Mouse (Mus musculus) limb, embryonic 12.5 days (tissue): ENCODE data around the gene Pgap1. TPM values are rescaled to one million over a fixed set of nuclear protein-coding genes. Genes with fewer than 3 reads are reported as not detected.

Experiments
- ATAC-seq: fragments of 200-750 bp; cut with Nextera tagmentation; 2 replicates; pipeline ENCODE4 v1.8.0; 2017; ENCODE audit warnings: low read depth, moderate TSS enrichment; ENCODE audit not compliant: insufficient number of reproducible peaks, insufficient read depth, low FRiP score, low TSS enrichment
- H3K27ac ChIP-seq: fragments of 300-500 bp; sonication (generic); 2 replicates; pipeline ENCODE4 v1.5.1; 2016; ENCODE audit warnings: mild to moderate bottlenecking, moderate library complexity
- H3K27me3 ChIP-seq: fragments of 300-500 bp; sonication (generic); 2 replicates; pipeline ENCODE4 v1.6.1; 2016; ENCODE audit warnings: mild to moderate bottlenecking, moderate library complexity
- H3K36me3 ChIP-seq: fragments of 300-500 bp; sonication (generic); 2 replicates; pipeline ENCODE4 v1.6.1; 2016; ENCODE audit warnings: mild to moderate bottlenecking, moderate library complexity
- H3K4me1 ChIP-seq: fragments of 300-500 bp; sonication (generic); replicated peaks from 2 replicates; pipeline ENCODE4 v1.6.1; 2016
- H3K4me2 ChIP-seq: fragments of 300-500 bp; sonication (generic); 2 replicates; pipeline ENCODE4 v1.6.1; 2016; ENCODE audit warnings: mild to moderate bottlenecking, moderate library complexity
- H3K4me3 ChIP-seq: fragments of 300-500 bp; sonication (generic); replicated peaks from 2 replicates; pipeline ENCODE4 v1.5.1; 2016; ENCODE audit warnings: mild to moderate bottlenecking
- H3K9ac ChIP-seq: fragments of 300-500 bp; sonication (generic); replicated peaks from 2 replicates; pipeline ENCODE4 v1.6.1; 2016; ENCODE audit warnings: mild to moderate bottlenecking, moderate library complexity
- H3K9me3 ChIP-seq: fragments of 300-500 bp; sonication (generic); 2 replicates; pipeline ENCODE4 v1.6.1; 2016; ENCODE audit warnings: mild to moderate bottlenecking, moderate library complexity
- WGBS: fragments of 180-500 bp; shearing (Covaris S2); methylation state at CpG from one replicate; pipeline ENCODE4 v1.1.7; 2016; 5-methylcytosine and 5-hydroxymethylcytosine counted together
- polyA plus RNA-seq: library from polyadenylated mRNA; unstranded; fragments of >200 nt; fragmentation: Nextera tagmentation; extraction: Ambion mirVana; gene quantifications from 2 replicates; pipeline ENCODE4 v1.2.1, GENCODE M21; 2016

Pgap1 gene
- polyA plus RNA-seq, 1 experiment from 2014 or later = 6.9 TPM

DNA sequence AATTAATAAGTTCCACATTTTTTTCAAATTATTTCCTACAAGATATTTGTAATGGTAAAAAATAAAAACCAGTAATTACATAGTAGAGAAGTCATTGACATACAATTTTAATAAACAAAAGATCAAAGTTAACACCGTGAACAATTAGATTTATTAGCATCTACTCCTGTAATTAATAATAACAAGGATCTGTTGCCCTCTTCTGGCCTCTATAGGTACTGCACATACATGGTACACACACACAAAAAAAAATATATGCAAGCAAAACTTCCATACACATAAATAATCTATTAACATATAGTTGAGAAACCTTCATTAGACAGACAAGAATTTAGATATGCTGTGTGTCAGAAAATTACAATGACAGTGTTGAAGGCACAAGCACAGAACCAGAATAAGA, 43.6 kb downstream of the Pgap1 start:
- no peaks in the 10 kb centered on the region for H3K27me3 ChIP-seq
- H3K4me3 ChIP-seq = no peak overlapping the region
- no peak overlapping the region for H3K9ac ChIP-seq
- WGBS = 77% methylated on average over 1 of the region's 1 CpGs
- no peak overlapping the region for H3K4me2 ChIP-seq
- no peaks in the 10 kb centered on the region; the same call in 1 of the 2 replicates for H3K36me3 ChIP-seq
- peaks cover 4% of the 10 kb centered on the region; the same call in 1 of the 2 replicates for H3K9me3 ChIP-seq
- H3K4me1 ChIP-seq = no peaks in the 10 kb centered on the region
- no peak overlapping the region for H3K27ac ChIP-seq
- no peak for ATAC-seq

DNA sequence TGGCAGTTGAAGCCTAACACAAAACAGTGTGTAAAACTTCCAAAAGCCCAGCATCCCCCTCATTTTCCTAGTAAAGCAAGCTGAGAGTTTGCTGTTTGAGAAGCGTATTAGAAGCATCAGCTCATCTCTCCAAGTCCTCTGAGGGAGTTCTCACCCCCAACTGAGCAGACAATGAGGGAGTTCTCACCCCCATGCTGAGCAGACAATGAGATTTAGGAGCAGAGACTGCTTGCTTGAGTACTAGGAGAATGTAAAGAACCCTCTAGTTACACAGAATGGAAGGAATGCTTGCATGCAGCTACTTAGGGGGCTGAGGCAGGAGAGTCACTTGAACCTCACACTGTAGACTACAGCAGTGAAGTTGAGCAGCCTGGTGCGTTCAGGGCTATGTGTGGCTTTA, 59.0 kb downstream of the Pgap1 start:
- Histone ChIP-seq H3K4me3 (no peak overlapping the region), H3K36me3 (no peaks in the 10 kb centered on the region), H3K9ac (no peak overlapping the region), H3K4me2 (no peak overlapping the region), H3K4me1 (no peaks in the 10 kb centered on the region), H3K27ac (no peak overlapping the region), H3K9me3 (no peaks in the 10 kb centered on the region), H3K27me3 (no peaks in the 10 kb centered on the region)
- WGBS = 93% methylated on average over 2 of the region's 2 CpGs
- no peak for ATAC-seq

DNA sequence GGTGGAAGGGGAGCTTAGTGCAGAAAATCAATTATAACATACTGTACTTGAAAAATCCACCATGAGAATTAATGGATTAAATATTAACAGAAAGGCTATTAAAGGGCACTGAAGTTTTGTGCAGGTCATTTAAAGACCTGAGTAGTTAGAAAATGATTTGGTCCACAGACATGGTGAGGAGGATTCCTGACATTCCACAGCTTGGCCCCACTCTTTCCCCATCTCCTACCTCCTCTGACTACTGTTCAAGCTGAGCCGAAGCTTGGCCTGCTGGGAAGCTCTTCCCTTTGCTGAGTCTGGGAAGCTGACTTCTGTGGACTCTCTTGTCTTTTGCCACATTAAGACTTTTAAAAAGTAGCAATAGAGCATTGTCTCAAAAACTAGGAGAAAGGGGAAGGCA, 61.2 kb downstream of the Pgap1 start:
- no peaks in the 10 kb centered on the region for H3K36me3 ChIP-seq
- no peak for ATAC-seq
- H3K9me3 ChIP-seq = no peaks in the 10 kb centered on the region
- H3K9ac ChIP-seq = no peak overlapping the region
- no peak overlapping the region for H3K27ac ChIP-seq
- H3K4me2 ChIP-seq = no peak overlapping the region
- no peaks in the 10 kb centered on the region for H3K4me1 ChIP-seq
- H3K27me3 ChIP-seq = no peaks in the 10 kb centered on the region
- WGBS = 80% methylated on average over 1 of the region's 1 CpGs
- no peak overlapping the region for H3K4me3 ChIP-seq

DNA sequence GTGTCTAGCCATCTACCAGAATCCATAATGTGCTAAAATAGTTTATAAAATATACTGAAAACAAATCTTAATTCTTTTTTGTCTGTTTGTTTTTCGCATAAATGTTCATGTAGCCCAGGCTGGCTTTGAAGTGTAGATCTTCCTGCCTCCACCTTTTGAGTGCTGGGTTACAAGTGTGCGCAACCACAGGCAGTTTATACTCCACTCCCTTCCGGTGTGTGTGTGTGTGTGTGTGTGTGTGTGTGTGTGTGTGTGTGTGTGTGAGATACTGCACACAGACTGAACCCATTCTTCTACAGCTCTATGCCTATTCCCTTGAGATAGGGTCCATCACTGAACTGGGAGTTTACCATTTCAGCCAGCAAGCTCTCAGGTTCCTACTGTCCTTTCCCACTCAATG, 64.0 kb downstream of the Pgap1 start:
- ATAC-seq = no peak
- H3K27ac ChIP-seq = no peak overlapping the region
- H3K4me1 ChIP-seq = no peaks in the 10 kb centered on the region
- H3K36me3 ChIP-seq = no peaks in the 10 kb centered on the region; the same call in 1 of the 2 replicates
- H3K9ac ChIP-seq = no peak overlapping the region
- whole genome bisulfite sequencing = 92% methylated on average over 3 of the region's 3 CpGs
- no peaks in the 10 kb centered on the region for H3K9me3 ChIP-seq
- no peak overlapping the region for H3K4me2 ChIP-seq
- no peak overlapping the region for H3K4me3 ChIP-seq
- H3K27me3 ChIP-seq = no peaks in the 10 kb centered on the region

DNA sequence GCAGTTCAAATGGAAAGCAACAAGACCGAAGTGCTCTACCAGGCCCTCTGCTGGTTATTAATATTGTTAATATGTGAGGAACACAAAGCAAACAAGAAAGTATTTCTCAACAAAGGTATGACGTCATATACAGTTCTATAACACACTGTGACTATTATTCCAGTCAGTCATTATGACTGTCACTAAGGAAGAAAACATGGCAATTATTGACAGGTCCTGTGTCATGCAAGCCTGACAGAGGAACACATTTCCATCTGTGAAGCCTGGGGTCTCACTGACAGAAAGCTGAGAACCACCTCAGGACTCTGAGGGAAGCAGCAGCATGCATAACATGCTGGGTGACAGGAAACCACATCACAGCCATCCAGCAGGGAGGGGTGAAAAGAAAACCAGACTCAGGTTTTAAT, 65.0 kb downstream of the Pgap1 start:
- H3K4me3 ChIP-seq = no peak overlapping the region
- H3K36me3 ChIP-seq = peaks cover 5% of the 10 kb centered on the region; the same call in 1 of the 2 replicates
- no peak overlapping the region for H3K9ac ChIP-seq
- no peak overlapping the region for H3K27ac ChIP-seq
- no peaks in the 10 kb centered on the region for H3K27me3 ChIP-seq
- no peaks in the 10 kb centered on the region for H3K4me1 ChIP-seq
- no peak overlapping the region for H3K4me2 ChIP-seq
- WGBS = 81% methylated on average over 2 of the region's 2 CpGs
- no peak for ATAC-seq
- no peaks in the 10 kb centered on the region for H3K9me3 ChIP-seq

DNA sequence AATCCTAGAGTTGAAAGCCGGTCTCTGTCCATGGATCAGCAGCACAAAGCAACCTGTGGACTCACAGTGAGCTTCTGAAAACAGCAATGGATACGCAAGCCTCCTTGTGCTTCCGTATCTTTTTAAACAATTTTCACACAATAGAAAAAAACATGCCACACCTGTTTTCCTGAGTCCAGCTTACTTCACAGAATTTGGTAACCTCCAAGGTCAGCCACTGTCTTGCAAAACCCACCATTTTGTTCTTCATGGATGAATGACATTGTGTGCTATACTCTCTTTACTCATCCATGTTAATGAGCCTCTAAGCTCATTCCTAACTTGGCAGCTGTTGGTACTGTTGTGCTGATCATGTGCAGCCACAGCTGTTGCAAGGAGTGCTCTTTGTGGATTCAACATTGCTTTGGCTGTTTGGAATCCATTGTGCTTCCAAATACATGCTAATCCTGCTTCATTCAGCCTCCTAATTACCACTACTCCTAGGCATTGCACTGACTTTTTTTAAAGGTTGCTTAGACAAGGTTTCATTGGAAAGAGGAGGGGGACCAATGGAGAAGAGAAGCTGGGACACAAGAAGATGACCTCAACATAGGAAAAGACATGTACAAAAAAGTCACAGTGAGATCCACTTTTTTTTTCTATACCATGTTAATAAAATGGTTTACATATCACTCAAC, 72.6 kb downstream of the Pgap1 start:
- WGBS = 86% methylated on average over 3 of the region's 3 CpGs
- ATAC-seq = no peak

DNA sequence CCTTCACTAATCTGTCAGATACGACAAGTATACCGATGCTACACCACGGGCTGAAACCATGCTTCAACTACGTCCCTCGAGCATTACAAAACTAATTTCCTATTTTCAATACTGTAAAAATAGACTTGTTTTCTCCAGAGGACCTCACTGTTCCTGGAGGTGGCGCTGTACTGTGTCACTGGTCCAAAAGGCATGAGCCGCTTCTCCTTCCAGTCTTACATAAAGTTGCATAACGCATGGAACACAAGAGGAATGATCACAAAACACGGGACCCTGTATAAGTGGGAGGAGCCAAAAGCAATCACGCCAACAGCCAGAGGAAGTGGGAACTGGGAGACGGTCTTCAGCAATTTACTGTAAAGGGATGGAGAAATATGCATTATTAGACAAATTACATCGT, 77.0 kb downstream of the Pgap1 start:
- H3K9me3 ChIP-seq = no peaks in the 10 kb centered on the region
- no peak overlapping the region for H3K9ac ChIP-seq
- no peak for ATAC-seq
- H3K4me2 ChIP-seq = no peak overlapping the region
- H3K27me3 ChIP-seq = no peaks in the 10 kb centered on the region
- 94% methylated on average over 12 of the region's 12 CpGs for WGBS
- no peak overlapping the region for H3K4me3 ChIP-seq
- no peak overlapping the region for H3K27ac ChIP-seq
- H3K4me1 ChIP-seq = no peaks in the 10 kb centered on the region
- H3K36me3 ChIP-seq = peaks cover 9% of the 10 kb centered on the region; the same call in 1 of the 2 replicates

More for the DNA sequence above, 72.6 kb downstream of the Pgap1 start:
- no peaks in the 10 kb centered on the region for H3K27me3 ChIP-seq
- H3K4me3 ChIP-seq = no peak overlapping the region
- H3K9me3 ChIP-seq = no peaks in the 10 kb centered on the region
- H3K4me2 ChIP-seq = no peak overlapping the region
- H3K36me3 ChIP-seq = peaks cover 12% of the 10 kb centered on the region; the same call in 1 of the 2 replicates
- no peaks in the 10 kb centered on the region for H3K4me1 ChIP-seq
- H3K9ac ChIP-seq = no peak overlapping the region
- no peak overlapping the region for H3K27ac ChIP-seq

DNA sequence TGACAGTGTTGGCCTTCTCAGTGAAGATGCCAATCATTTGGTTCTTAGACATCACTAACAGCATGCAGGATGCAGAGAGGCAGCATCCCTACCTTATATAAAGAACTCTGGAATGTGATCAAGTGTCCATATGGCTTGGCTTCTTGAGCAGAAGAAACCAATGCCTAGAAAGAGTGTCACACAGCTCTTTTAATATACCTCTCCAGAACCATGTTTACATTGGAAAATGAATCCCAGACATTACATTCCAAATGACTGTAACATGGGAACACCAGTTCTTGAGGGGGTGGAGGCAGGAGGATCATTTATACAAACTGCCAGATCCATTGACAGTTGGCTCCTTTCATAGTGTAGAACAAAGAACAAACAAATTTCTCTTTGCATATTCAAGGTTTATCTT, 88.8 kb downstream of the Pgap1 start:
- Histone ChIP-seq H3K4me3 (no peak overlapping the region), H3K36me3 (no peaks in the 10 kb centered on the region), H3K9ac (no peak overlapping the region), H3K27me3 (no peaks in the 10 kb centered on the region), H3K27ac (no peak overlapping the region), H3K4me2 (no peak overlapping the region), H3K9me3 (no peaks in the 10 kb centered on the region), H3K4me1 (no peaks in the 10 kb centered on the region)
- no peak for ATAC-seq

DNA sequence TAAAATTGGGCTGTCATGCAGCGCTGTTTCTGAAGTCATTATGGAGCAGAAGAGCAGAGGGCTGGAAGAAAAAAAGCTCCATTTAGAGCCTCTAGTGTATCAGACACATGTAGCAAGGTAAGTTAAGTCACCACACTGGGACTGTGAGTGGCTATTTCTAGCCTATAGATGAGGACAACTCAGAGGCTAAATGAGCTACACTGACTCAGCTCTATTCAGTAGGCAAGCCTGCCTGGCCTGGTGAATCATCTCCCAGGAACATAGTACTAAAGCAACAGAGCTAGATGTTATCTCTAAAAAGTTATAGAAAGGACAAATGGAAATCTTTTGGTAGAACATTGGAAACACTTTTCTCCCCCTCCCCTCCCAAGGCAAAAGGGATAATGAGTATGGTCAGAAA, 90.1 kb downstream of the Pgap1 start:
- Histone ChIP-seq H3K9me3 (no peaks in the 10 kb centered on the region), H3K4me3 (no peak overlapping the region), H3K27ac (no peak overlapping the region), H3K4me1 (no peaks in the 10 kb centered on the region), H3K27me3 (no peaks in the 10 kb centered on the region), H3K36me3 (no peaks in the 10 kb centered on the region), H3K9ac (no peak overlapping the region), H3K4me2 (no peak overlapping the region)
- 85% methylated on average over 1 of the region's 1 CpGs for WGBS
- no peak for ATAC-seq

DNA sequence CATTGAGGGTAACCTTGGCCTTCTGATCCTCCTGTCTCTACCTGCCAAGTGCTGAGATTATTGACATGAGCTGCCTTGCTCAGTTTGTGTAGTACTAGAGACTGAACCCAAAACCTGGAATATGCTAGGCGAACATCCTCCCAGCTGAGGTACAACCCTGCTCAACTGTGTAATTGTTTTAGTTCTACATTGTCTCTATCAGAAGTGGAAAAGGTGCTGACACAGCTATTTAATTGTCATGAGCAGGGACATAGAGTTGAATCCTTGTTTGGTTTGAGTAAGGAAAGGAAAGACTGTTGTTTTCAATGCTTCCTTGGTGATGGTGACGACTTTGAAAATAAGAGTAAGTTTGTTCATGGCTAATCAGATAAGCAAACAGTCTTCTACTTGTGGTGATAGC, 105.4 kb downstream of the Pgap1 start:
- WGBS = 93% methylated on average over 2 of the region's 2 CpGs
- H3K4me2 ChIP-seq = no peak overlapping the region
- H3K4me1 ChIP-seq = no peaks in the 10 kb centered on the region
- H3K27ac ChIP-seq = no peak overlapping the region
- no peak for ATAC-seq
- no peaks in the 10 kb centered on the region for H3K36me3 ChIP-seq
- H3K9me3 ChIP-seq = no peaks in the 10 kb centered on the region
- H3K4me3 ChIP-seq = no peak overlapping the region
- H3K9ac ChIP-seq = no peak overlapping the region
- H3K27me3 ChIP-seq = no peaks in the 10 kb centered on the region

DNA sequence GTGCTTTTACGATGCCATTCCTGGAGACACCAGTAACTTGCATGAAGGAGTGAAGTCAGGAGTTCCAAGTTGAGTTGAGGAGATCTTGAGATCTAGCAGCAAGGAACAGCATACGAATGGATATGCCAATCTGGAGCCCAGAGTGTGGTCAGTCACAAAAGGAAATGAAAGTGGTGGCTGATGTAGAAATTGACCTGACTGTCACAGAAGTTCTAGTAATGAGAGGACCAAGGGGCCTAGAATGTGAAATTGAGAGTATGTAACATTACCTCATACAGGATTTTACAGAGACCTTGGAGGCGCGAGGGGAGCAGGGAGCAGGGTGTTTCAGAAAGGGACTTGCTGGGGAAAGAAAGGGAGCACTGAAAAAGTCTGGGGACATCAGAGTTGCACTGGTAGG, 108.7 kb downstream of the Pgap1 start:
- H3K36me3 ChIP-seq = no peaks in the 10 kb centered on the region
- no peak overlapping the region for H3K4me2 ChIP-seq
- H3K9me3 ChIP-seq = no peaks in the 10 kb centered on the region
- H3K9ac ChIP-seq = no peak overlapping the region
- no peaks in the 10 kb centered on the region; the same call in 1 of the 2 replicates for H3K27me3 ChIP-seq
- H3K4me1 ChIP-seq = no peaks in the 10 kb centered on the region
- 77% methylated on average over 4 of the region's 4 CpGs for WGBS
- H3K27ac ChIP-seq = no peak overlapping the region
- no peak for ATAC-seq
- no peak overlapping the region for H3K4me3 ChIP-seq

DNA sequence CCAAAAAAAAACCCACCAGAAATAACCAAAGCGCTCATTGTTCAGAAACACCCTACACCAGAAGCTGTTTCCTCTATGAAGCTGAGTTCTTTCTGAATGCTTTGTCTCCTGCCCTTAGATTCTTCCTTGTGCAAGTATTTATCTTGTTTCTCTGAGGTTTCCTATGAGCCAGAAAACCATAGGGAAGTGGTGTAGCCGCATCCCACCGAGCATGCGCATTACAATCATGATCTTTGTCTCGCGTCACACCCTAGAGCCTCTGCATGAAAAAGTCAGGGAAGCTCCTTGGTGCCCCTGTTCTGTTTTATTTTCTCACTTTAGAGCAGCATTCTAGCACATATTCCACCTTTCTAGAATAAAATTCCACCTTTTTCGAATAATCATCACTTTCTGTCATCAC, 113.8 kb downstream of the Pgap1 start:
- no peak for ATAC-seq
- Histone ChIP-seq H3K4me3 (no peak overlapping the region), H3K9me3 (no peaks in the 10 kb centered on the region), H3K27ac (no peak overlapping the region), H3K27me3 (no peaks in the 10 kb centered on the region; the same call in 1 of the 2 replicates), H3K9ac (no peak overlapping the region), H3K4me1 (no peaks in the 10 kb centered on the region), H3K36me3 (no peaks in the 10 kb centered on the region), H3K4me2 (no peak overlapping the region)
- WGBS = 54% methylated on average over 7 of the region's 7 CpGs
